Mouse (Mus musculus) testis, adult 2 months (tissue): Measurements from ENCODE around the gene Neurl1b. TPM values are rescaled to one million over a fixed set of nuclear protein-coding genes. Genes with fewer than 3 reads are reported as not detected.

ENCODE experiments used
- H3K27ac ChIP-seq: fragments of 200-500 bp; 2 replicates; pipeline ENCODE4 v1.5.1; 2012; ENCODE audit warnings: low read depth, low read length; ENCODE audit not compliant: control insufficient read depth, insufficient read depth
- H3K27me3 ChIP-seq: fragments of 200-500 bp; 2 replicates; pipeline ENCODE4 v1.6.1; 2012; ENCODE audit warnings: mild to moderate bottlenecking, low read length, moderate library complexity; ENCODE audit not compliant: control insufficient read depth, insufficient read depth
- H3K36me3 ChIP-seq: fragments of 200-500 bp; 2 replicates; pipeline ENCODE4 v1.6.1; 2012; ENCODE audit warnings: mild to moderate bottlenecking, low read length; ENCODE audit not compliant: control insufficient read depth, insufficient read depth
- H3K4me1 ChIP-seq: fragments of 200-500 bp; 2 replicates; pipeline ENCODE4 v1.6.1; 2012; ENCODE audit warnings: low read length; ENCODE audit not compliant: control insufficient read depth, insufficient read depth
- H3K4me3 ChIP-seq: fragments of 200-500 bp; 2 replicates; pipeline ENCODE4 v1.5.1; 2012; ENCODE audit warnings: low read depth, mild to moderate bottlenecking, low read length, moderate library complexity, mixed read lengths; ENCODE audit not compliant: control insufficient read depth
- CTCF ChIP-seq: fragments of 200-500 bp; IDR thresholded peaks from 2 replicates; pipeline ENCODE4 v1.5.1; 2012; ENCODE audit warnings: low read depth, mild to moderate bottlenecking, inconsistent platforms, low read length, moderate library complexity; ENCODE audit not compliant: control insufficient read depth, insufficient read depth, insufficient replicate concordance
- POLR2A ChIP-seq: fragments of 200-500 bp; IDR thresholded peaks from 2 replicates; pipeline ENCODE4 v1.6.1; 2012; ENCODE audit warnings: low read depth, mild to moderate bottlenecking, inconsistent platforms, low read length, moderate library complexity; ENCODE audit not compliant: control insufficient read depth
- polyA plus RNA-seq: library from polyadenylated mRNA; depleted of rRNA; stranded (reverse); fragments of >200 nt; gene quantifications from 2 replicates; pipeline ENCODE4 v1.2.3, GENCODE M21; 2012

The Neurl1b gene
- polyA plus RNA-seq, 1 experiment, result 0.54 TPM

DNA sequence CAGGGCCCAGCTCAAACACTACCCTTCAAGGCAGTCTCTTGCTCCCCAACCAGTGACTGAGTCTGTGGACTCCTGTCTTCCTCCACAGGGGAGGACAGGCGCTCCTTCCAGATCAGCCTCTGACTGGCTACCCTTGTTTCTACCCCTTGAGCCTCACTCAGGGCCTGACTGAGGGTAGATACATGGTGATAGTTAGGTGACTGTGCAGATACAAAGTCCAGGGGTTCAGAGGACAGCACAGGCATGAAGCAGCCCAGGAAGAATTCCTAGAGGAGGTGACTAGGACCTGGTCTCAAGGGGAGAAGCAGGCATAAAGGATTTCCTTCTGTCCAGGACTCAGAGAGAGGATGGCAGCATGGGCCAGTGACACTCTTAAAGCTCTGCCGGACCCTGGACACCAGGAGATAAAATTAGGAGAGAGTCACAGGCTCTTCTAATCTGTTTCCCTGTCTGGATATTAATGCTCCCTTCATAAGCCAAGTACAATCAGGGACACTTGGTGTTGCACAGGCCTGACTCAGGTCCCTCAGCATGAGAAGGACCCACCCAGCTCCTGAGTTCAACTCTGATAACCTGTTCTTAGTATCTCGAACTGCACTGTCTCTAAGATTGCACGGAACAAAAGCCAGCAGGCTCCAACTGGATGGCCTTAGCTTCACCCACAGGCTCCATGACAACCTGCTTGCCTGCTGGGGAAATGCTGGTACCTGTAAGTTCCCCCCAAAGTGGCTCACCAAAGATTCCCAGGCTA is 37.5 kb upstream of the Neurl1b start:
- H3K4me3 ChIP-seq, result no peak overlapping the region
- no peaks in the 10 kb centered on the region for H3K27me3 ChIP-seq
- peaks cover 18% of the 10 kb centered on the region for H3K4me1 ChIP-seq
- no peak overlapping the region for H3K27ac ChIP-seq
- TF ChIP-seq POLR2A, result no peak
- no peak for TF ChIP-seq CTCF
- no peaks in the 10 kb centered on the region for H3K36me3 ChIP-seq

DNA sequence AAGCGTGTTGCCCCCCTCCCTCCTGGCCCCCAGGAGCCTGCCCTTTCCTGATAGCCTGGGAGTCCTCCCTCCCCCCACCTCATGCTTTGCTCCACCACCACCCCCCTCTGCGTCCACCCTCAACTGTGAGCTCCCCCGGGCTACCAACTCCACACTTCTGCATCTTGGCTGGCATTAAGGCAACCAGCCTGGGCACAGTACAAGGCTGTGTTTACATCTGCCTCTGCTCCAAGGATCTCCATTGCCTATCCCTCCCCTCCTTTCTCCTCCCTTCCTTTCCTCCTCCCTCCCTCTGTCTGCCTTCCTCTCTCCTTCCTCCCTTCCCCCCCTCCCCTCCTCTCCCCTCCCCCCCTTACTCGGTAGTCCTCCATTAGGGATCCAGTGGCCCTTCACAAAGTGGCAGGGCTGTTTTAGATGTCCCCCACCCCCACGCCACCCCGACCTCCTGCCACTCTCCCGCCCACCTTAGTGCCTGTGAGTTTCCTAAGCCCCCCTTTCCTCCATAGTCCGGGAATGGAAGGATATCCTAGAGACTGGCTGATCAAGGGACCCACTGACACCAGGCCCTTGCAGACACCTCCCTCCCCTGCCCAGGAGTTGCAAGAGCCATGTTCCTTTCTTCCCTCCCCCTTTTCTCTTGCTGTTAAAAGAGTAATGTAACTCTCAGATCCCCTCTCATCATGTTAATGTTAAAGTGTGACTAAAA is 34.2 kb upstream of the Neurl1b start:
- H3K27ac ChIP-seq, result no peak overlapping the region
- no peaks in the 10 kb centered on the region for H3K27me3 ChIP-seq
- no peaks in the 10 kb centered on the region for H3K36me3 ChIP-seq
- H3K4me3 ChIP-seq, result no peak overlapping the region
- TF ChIP-seq POLR2A (no peak), CTCF (no peak)
- H3K4me1 ChIP-seq, result peaks cover 18% of the 10 kb centered on the region

DNA sequence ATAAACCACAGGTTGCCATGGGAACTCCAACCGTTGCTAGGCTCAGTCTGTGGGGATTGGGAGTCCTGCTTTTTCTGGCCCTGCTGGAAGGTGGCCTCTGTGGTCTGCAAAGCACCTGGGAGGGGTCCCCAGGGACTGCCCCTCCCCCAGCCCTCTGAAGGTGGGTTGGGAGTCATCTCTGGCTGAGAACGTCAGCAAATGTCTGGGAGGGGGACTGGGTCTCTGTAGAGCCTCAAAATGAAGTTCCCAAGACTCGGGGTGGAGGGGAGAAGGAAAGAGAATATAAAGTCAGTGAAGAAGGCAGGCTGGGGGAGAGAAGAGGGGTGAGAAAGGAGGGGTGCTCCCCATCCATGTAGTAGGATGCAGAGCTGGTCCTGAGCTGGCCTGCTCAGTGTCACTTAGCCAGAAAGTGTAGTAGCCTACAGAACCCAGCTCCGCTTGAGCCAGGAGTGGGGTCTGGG is 33.6 kb upstream of the Neurl1b start:
- Histone ChIP-seq H3K36me3 (no peaks in the 10 kb centered on the region), H3K4me1 (peaks cover 18% of the 10 kb centered on the region), H3K27ac (no peak overlapping the region), H3K27me3 (no peaks in the 10 kb centered on the region), H3K4me3 (no peak overlapping the region)
- no peak for TF ChIP-seq POLR2A
- no peak for TF ChIP-seq CTCF

DNA sequence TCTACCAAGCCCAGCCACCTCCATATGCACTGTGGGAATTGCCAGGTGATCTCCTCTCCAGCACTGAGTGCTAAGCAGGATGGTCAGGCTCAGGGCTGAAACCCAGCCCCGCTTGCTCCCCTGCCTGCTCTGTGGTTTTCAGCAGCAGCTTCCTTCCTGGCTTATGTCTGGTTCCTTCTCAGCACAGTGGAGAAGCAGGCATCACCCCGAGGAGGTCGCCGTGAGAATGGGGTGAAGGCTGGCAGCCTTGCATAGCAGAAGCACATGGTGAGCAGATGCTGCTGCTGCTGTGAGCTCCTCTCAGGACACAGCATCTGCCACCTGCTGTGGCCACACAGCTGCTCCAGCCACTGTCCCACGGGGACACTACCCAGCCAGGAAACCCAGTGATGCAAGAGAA is 33.0 kb upstream of the Neurl1b start:
- Histone ChIP-seq H3K4me3 (no peak overlapping the region), H3K27me3 (no peaks in the 10 kb centered on the region), H3K4me1 (peaks cover 18% of the 10 kb centered on the region), H3K27ac (no peak overlapping the region), H3K36me3 (no peaks in the 10 kb centered on the region)
- TF ChIP-seq POLR2A (no peak), CTCF (no peak)

DNA sequence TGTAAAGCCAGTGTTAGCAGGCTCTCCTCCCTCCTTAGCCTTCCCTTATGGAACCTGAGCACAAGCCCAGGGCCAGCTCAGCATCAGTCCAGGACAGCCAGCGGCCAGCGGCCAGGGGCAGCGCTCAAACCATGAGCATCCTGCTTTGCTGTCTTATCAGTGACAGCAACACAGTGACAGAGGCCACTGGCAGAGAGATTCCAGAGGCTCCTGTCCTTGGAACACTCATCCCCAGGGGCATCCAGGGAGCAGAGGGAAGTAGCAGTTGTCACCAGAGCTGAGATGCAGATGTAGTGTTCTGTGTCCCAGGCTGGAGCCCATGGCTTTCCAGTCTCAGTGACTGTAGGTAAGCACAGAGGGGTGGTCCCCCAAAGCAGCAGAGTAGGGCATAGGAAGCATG is 32.5 kb upstream of the Neurl1b start:
- TF ChIP-seq POLR2A (no peak), CTCF (no peak)
- Histone ChIP-seq H3K27me3 (no peaks in the 10 kb centered on the region), H3K4me3 (no peak overlapping the region), H3K36me3 (no peaks in the 10 kb centered on the region), H3K4me1 (peaks cover 18% of the 10 kb centered on the region), H3K27ac (no peak overlapping the region)

DNA sequence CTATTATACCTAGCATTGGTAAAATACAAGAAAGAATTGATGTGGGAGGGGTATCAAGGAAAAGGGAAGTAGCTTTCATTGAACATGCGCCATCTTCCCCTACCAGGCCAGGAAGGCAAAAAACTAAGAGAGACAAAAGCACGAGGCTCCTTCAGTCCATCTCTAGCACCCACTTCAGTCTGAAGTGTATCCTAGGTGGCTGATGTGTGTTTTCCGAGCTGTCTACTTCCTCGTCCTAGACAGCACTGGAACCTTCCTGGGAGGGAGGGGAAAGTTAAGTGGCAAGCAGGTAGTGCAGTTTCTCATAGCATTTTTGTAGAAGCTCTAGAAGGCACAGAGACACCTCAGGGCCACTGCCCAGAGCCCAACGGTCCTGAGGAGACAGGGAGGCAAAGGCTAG is 31.9 kb upstream of the Neurl1b start:
- Histone ChIP-seq H3K4me1 (peaks cover 18% of the 10 kb centered on the region), H3K27ac (no peak overlapping the region), H3K36me3 (no peaks in the 10 kb centered on the region), H3K27me3 (no peaks in the 10 kb centered on the region), H3K4me3 (no peak overlapping the region)
- TF ChIP-seq CTCF (no peak), POLR2A (no peak)

DNA sequence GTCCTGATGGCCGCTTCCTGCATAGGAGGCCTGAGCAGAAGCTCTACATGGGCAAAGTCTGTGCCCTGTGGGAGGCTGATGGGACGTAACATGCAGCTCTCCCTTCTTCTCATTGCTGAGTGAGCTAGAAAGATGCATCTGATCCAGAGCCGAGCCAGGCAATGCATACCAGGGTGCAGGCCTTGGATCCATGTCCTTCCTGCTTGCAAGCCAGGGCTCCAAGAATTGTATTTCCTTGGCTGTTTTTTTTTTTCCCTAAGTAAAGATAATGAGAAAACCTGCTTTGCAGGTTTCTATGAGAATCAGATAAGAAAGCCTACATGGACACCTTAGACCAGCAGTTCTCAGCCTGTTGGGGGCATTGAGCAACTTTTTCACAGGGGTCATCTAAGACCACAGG is 30.5 kb upstream of the Neurl1b start:
- Histone ChIP-seq H3K27ac (no peak overlapping the region), H3K4me1 (peaks cover 18% of the 10 kb centered on the region), H3K4me3 (no peak overlapping the region), H3K27me3 (no peaks in the 10 kb centered on the region), H3K36me3 (no peaks in the 10 kb centered on the region)
- TF ChIP-seq POLR2A, result no peak
- no peak for TF ChIP-seq CTCF
